Mouse (Mus musculus): ENCODE results near the gene Tpst1.

GRCm38 (mm10) chr5:130182541-130182821 is 109.4 kb downstream of the Tpst1 start:
- TF ChIP-seq EP300 (IDR thresholded peaks at IDR 0.05; ENCODE audit: low read depth in 1 of 2, low read length in 2 of 2) (no peak), GATA1 (IDR thresholded peaks at IDR 0.05; ENCODE audit: low read depth, low read length) (no peak), GABPA (IDR thresholded peaks at IDR 0.05; ENCODE audit: low read depth, low read length) (no peak), CTCF (IDR thresholded peaks at IDR 0.05 in 2 of 3, conservative IDR thresholded peaks at IDR 0.05 in 1 of 3; ENCODE audit: control insufficient read depth in 1 of 3, insufficient read depth in 1 of 3, low read depth in 2 of 3, low read length in 3 of 3, poor library complexity in 1 of 3, severe bottlenecking in 1 of 3) (no peak)

All from MEL (cell line).